Mouse (Mus musculus) MEL (cell line): ENCODE data around the gene Rassf3. TPM values are rescaled to one million over a fixed set of nuclear protein-coding genes. Genes with fewer than 3 reads are reported as not detected.

Source experiments
- DNase-seq: peaks from one replicate; pipeline ENCODE4 v3.0.0; 2011; ENCODE audit warnings: low read depth, low spot score
- H3K27ac ChIP-seq: 2 replicates; pipeline ENCODE4 v1.5.1; 2012; ENCODE audit warnings: low read depth, mild to moderate bottlenecking, control low read depth, low read length, moderate library complexity; ENCODE audit not compliant: control insufficient read depth
- H3K27me3 ChIP-seq, 2 experiments: fragments of 150-350 bp in 1 of 2; sonication (generic) in 1 of 2; 2 replicates each; pipeline ENCODE4 v1.6.1; 2012; ENCODE audit warnings: low read length in 2 of 2, mild to moderate bottlenecking in 2 of 2, improper control_type of control experiment in 1 of 2, moderate library complexity in 1 of 2; ENCODE audit not compliant: insufficient read depth in 2 of 2, control insufficient read depth in 1 of 2
- H3K36me3 ChIP-seq, 2 experiments: 2 replicates each; pipeline ENCODE4 v1.6.1; 2012 to 2014; ENCODE audit warnings: low read length in 2 of 2, improper control_type of control experiment in 1 of 2, inconsistent platforms in 1 of 2, mild to moderate bottlenecking in 1 of 2; ENCODE audit not compliant: insufficient read depth in 2 of 2, control insufficient read depth in 1 of 2
- H3K4me1 ChIP-seq, 2 experiments: fragments of 150-350 bp in 1 of 2; sonication (generic) in 1 of 2; 2 replicates each; pipeline ENCODE4 v1.6.1; 2012; ENCODE audit warnings: low read length in 2 of 2, improper control_type of control experiment in 1 of 2, mild to moderate bottlenecking in 1 of 2; ENCODE audit not compliant: insufficient read depth in 2 of 2, control insufficient read depth in 1 of 2
- H3K4me3 ChIP-seq, 2 experiments: fragments of 150-350 bp in 1 of 2; sonication (generic) in 1 of 2; 2 replicates each; pipeline ENCODE4 v1.5.1; 2012; ENCODE audit warnings: low read depth in 2 of 2, low read length in 2 of 2, mild to moderate bottlenecking in 2 of 2, moderate library complexity in 2 of 2, control low read depth in 1 of 2, improper control_type of control experiment in 1 of 2; ENCODE audit not compliant: control insufficient read depth in 1 of 2, insufficient read depth in 1 of 2
- H3K79me2 ChIP-seq: 2 replicates; pipeline ENCODE4 v1.6.1; 2012; ENCODE audit warnings: mild to moderate bottlenecking, low read length, moderate library complexity; ENCODE audit not compliant: control insufficient read depth, poor library complexity, insufficient read depth
- H3K9ac ChIP-seq: 2 replicates; pipeline ENCODE4 v1.6.1; 2012; ENCODE audit warnings: low read depth, mild to moderate bottlenecking, control low read depth, low read length, moderate library complexity; ENCODE audit not compliant: control insufficient read depth, poor library complexity, severe bottlenecking
- H3K9me3 ChIP-seq: fragments of 150-350 bp; sonication (generic); replicated peaks from 2 replicates; pipeline ENCODE4 v1.6.1; 2012; ENCODE audit warnings: mild to moderate bottlenecking, low read length, improper control_type of control experiment, moderate library complexity; ENCODE audit not compliant: insufficient read depth
- BHLHE40 ChIP-seq: IDR thresholded peaks from 2 replicates; pipeline ENCODE4 v1.6.1; 2012; ENCODE audit warnings: low read depth, mild to moderate bottlenecking, inconsistent platforms, low read length, improper control_type of control experiment, borderline replicate concordance
- ELF1 ChIP-seq: IDR thresholded peaks from 2 replicates; pipeline ENCODE4 v1.6.1; 2014; ENCODE audit warnings: low read depth, mild to moderate bottlenecking, inconsistent platforms, low read length, improper control_type of control experiment, moderate library complexity
- EP300 ChIP-seq, 2 experiments: IDR thresholded peaks; 2 replicates each; pipeline ENCODE4 v1.6.1; 2011; ENCODE audit warnings: improper control_type of control experiment in 2 of 2, low read length in 2 of 2, low read depth in 1 of 2, mild to moderate bottlenecking in 1 of 2
- GABPA ChIP-seq: IDR thresholded peaks from 2 replicates; pipeline ENCODE4 v1.6.1; 2012; ENCODE audit warnings: low read depth, mild to moderate bottlenecking, inconsistent platforms, low read length, improper control_type of control experiment, moderate library complexity
- HCFC1 ChIP-seq: IDR thresholded peaks from 2 replicates; pipeline ENCODE4 v1.6.1; 2012; ENCODE audit warnings: low read depth, mild to moderate bottlenecking, inconsistent platforms, low read length, improper control_type of control experiment, moderate library complexity
- KAT2A ChIP-seq: conservative IDR thresholded peaks from 2 replicates; pipeline ENCODE4 v1.6.1; 2012; ENCODE audit warnings: low read depth, low read length, improper control_type of control experiment, inconsistent platforms
- MAFK ChIP-seq: IDR thresholded peaks from 2 replicates; pipeline ENCODE4 v1.6.1; 2011; ENCODE audit warnings: low read depth, mild to moderate bottlenecking, low read length, improper control_type of control experiment, borderline replicate concordance
- MAX ChIP-seq: IDR thresholded peaks from 2 replicates; pipeline ENCODE4 v1.6.1; 2011; ENCODE audit warnings: low read length, improper control_type of control experiment
- MAZ ChIP-seq: IDR thresholded peaks from 2 replicates; pipeline ENCODE4 v1.6.1; 2012; ENCODE audit warnings: low read depth, mild to moderate bottlenecking, inconsistent platforms, low read length, improper control_type of control experiment
- MXI1 ChIP-seq: IDR thresholded peaks from 2 replicates; pipeline ENCODE4 v1.6.1; 2011; ENCODE audit warnings: mild to moderate bottlenecking, low read depth, low read length, improper control_type of control experiment
- MYB ChIP-seq: IDR thresholded peaks from 2 replicates; pipeline ENCODE4 v1.6.1; 2011; ENCODE audit warnings: mild to moderate bottlenecking, low read depth, low read length, improper control_type of control experiment
- MYC ChIP-seq: IDR thresholded peaks from 2 replicates; pipeline ENCODE4 v1.6.1; 2011; ENCODE audit warnings: low read depth, mild to moderate bottlenecking, low read length, improper control_type of control experiment, moderate library complexity
- NELFE ChIP-seq: IDR thresholded peaks from 2 replicates; pipeline ENCODE4 v1.6.1; 2011; ENCODE audit warnings: low read depth, low read length, improper control_type of control experiment
- NRF1 ChIP-seq: IDR thresholded peaks from 2 replicates; pipeline ENCODE4 v1.6.1; 2014; ENCODE audit warnings: low read depth, mild to moderate bottlenecking, inconsistent platforms, low read length, improper control_type of control experiment, moderate library complexity; ENCODE audit not compliant: poor library complexity, insufficient read depth, severe bottlenecking
- POLR2A ChIP-seq, 2 experiments: IDR thresholded peaks; 2 replicates each; pipeline ENCODE4 v1.6.1; 2011 to 2012; ENCODE audit warnings: low read length in 2 of 2, mild to moderate bottlenecking in 2 of 2, control low read depth in 1 of 2, improper control_type of control experiment in 1 of 2, low read depth in 1 of 2, moderate library complexity in 1 of 2; ENCODE audit not compliant: control insufficient read depth in 1 of 2, insufficient read depth in 1 of 2, poor library complexity in 1 of 2
- RAD21 ChIP-seq: IDR thresholded peaks from 2 replicates; pipeline ENCODE4 v1.6.1; 2011; ENCODE audit warnings: mild to moderate bottlenecking, low read depth, low read length, improper control_type of control experiment
- RCOR1 ChIP-seq: IDR thresholded peaks from 2 replicates; pipeline ENCODE4 v1.6.1; 2012; ENCODE audit warnings: low read depth, mild to moderate bottlenecking, inconsistent platforms, low read length, improper control_type of control experiment
- SMC3 ChIP-seq: IDR thresholded peaks from 2 replicates; pipeline ENCODE4 v1.6.1; 2011; ENCODE audit warnings: low read depth, low read length, improper control_type of control experiment
- TBP ChIP-seq: IDR thresholded peaks from 2 replicates; pipeline ENCODE4 v1.8.0; 2011; ENCODE audit warnings: low read depth, low read length, improper control_type of control experiment
- USF1 ChIP-seq: IDR thresholded peaks from 2 replicates; pipeline ENCODE4 v1.6.1; 2014; ENCODE audit warnings: low read depth, mild to moderate bottlenecking, inconsistent platforms, low read length, improper control_type of control experiment, moderate library complexity
- ZC3H11A ChIP-seq: IDR thresholded peaks from 2 replicates; pipeline ENCODE4 v1.6.1; 2012; ENCODE audit warnings: low read depth, mild to moderate bottlenecking, inconsistent platforms, low read length, improper control_type of control experiment
- ZMIZ1 ChIP-seq: IDR thresholded peaks from 2 replicates; pipeline ENCODE4 v1.6.1; 2012; ENCODE audit warnings: low read depth, mild to moderate bottlenecking, inconsistent platforms, low read length, improper control_type of control experiment, moderate library complexity
- ZNF384 ChIP-seq: IDR thresholded peaks from 2 replicates; pipeline ENCODE4 v1.6.1; 2012; ENCODE audit warnings: low read depth, mild to moderate bottlenecking, inconsistent platforms, low read length, improper control_type of control experiment
- polyA plus RNA-seq, 2 experiments: library from polyadenylated mRNA; stranded (reverse) in 1 of 2; unstranded in 1 of 2; fragments of >175 nt in 1 of 2; fragments of >200 nt in 1 of 2; gene quantifications; 2 replicates each; pipeline versions ENCODE4 v1.2.1 to v1.2.4; 2012; ENCODE audit warnings: low replicate concordance in 2 of 2, low read depth in 1 of 2; ENCODE audit not compliant: insufficient read length in 2 of 2, insufficient read depth in 1 of 2, missing spikeins in 1 of 2
- total RNA-seq: library from RNA; depleted of rRNA; stranded (reverse); fragments of 300-350 nt; gene quantifications from 2 replicates; pipeline ENCODE4 v1.2.3, GENCODE M21; 2012

Gene Rassf3
- total and polyA plus RNA-seq, 3 experiments: 9.2 to 15.8 TPM; not detected in 1

- Histone ChIP-seq H3K27ac (no peak overlapping the region), H3K36me3 (peaks cover 0 to 7% of the 10 kb centered on the region in 2 experiments; a peak in 2 of 4 replicates), H3K9ac (no peak overlapping the region), H3K4me1 (peaks cover 1 to 19% of the 10 kb centered on the region in 2 experiments; a peak in 3 of 4 replicates), H3K27me3 (no peaks in the 10 kb centered on the region), H3K9me3 (no peaks in the 10 kb centered on the region), H3K4me3 (no peak overlapping the region; a peak in 1 of 4 replicates), H3K79me2 (no peaks in the 10 kb centered on the region)
- peak; percentile 75 for DNase-seq
- TF ChIP-seq BHLHE40 (no peak), EP300 (IDR thresholded peaks at IDR 0.05; ENCODE audit: low read depth in 1 of 2, low read length in 2 of 2) (peak in 1 of 2 experiments; percentile 7; a peak in 1 of 4 replicates), MAX (0 out of 2 replicates have a peak, but pooled peaks have one; percentile 34), TBP (peak; percentile 42; the same call in 1 of the 2 replicates), HCFC1 (no peak), MAZ (0 out of 2 replicates have a peak, but pooled peaks have one; percentile 46), ZC3H11A (no peak), NRF1 (no peak), MXI1 (0 out of 2 replicates have a peak, but pooled peaks have one; percentile 4), MYB (no peak), ELF1 (no peak), NELFE (0 out of 2 replicates have a peak, but pooled peaks have one; percentile 25)
These were observed 30.8 kb upstream of the Rassf3 start for GRCm38 (mm10) chr10:121506731-121507583.

GRCm38 (mm10) chr10:121505929-121506328, 29.8 kb upstream of the Rassf3 start:
- no peak overlapping the region for H3K4me3 ChIP-seq
- no peak for DNase-seq
- H3K4me1 ChIP-seq: peaks cover 4 to 24% of the 10 kb centered on the region in 2 experiments
- no peak overlapping the region for H3K9ac ChIP-seq
- no peak for TF ChIP-seq GABPA
- TF ChIP-seq SMC3: no peak
- TF ChIP-seq KAT2A: no peak
- no peak for TF ChIP-seq MYC
- TF ChIP-seq MAZ: no peak
- TF ChIP-seq RAD21: no peak
- no peak for TF ChIP-seq MAFK
- no peak for TF ChIP-seq HCFC1
- no peak for TF ChIP-seq MXI1
- TF ChIP-seq RCOR1: no peak
- no peak for TF ChIP-seq USF1
- no peak for TF ChIP-seq POLR2A (IDR thresholded peaks at IDR 0.05; ENCODE audit: control insufficient read depth in 1 of 2, insufficient read depth in 1 of 2, low read depth in 1 of 2, low read length in 2 of 2, poor library complexity in 1 of 2)
- TF ChIP-seq ZMIZ1: no peak
- TF ChIP-seq ZNF384: no peak
- TF ChIP-seq MYB: no peak
- no peaks in the 10 kb centered on the region for H3K27me3 ChIP-seq
- no peaks in the 10 kb centered on the region for H3K9me3 ChIP-seq
- no peaks in the 10 kb centered on the region; the same call in 1 of the 2 replicates for H3K79me2 ChIP-seq
- no peak overlapping the region for H3K27ac ChIP-seq
- peaks cover 0 to 11% of the 10 kb centered on the region in 2 experiments; a peak in 2 of 4 replicates for H3K36me3 ChIP-seq
